ENCODE assay signal across 16 mouse cellular contexts in genomic region chr10:120610076-120610475, GRCm38 (mm10).
DNase-seq lines count a peak whose midpoint lies in the region; ATAC-seq and TF ChIP-seq lines count a peak whose summit lies in the region.
"Had no signal": no experiment of that assay in that cellular context is flagged by ENCODE, and none has a peak within 500 bp of the region (broad histone marks: within the 10 kb centered on the region; RNA-seq: fewer than 3 reads in every experiment).

No protein-coding gene starts in this region.

- TF ChIP-seq EP300 in MEL (IDR thresholded peaks at IDR 0.05; ENCODE audit: low read depth in 1 of 2, low read length in 2 of 2), result no peak
- no peak for TF ChIP-seq EP300 in stomach, postnatal 0 days (optimal IDR thresholded peaks at IDR 0.05)

- H3K27me3 ChIP-seq in MEL (ENCODE audit: control insufficient read depth in 1 of 2, insufficient read depth in 2 of 2, low read length in 2 of 2), result 0 out of 4 replicates have a peak, but pooled peaks cover 0 to 3% of the 10 kb centered on the region in 2 experiments
- H3K27me3 ChIP-seq in stomach, postnatal 0 days (ENCODE audit: control insufficient read depth, insufficient read depth, low read length), result no peaks in the 10 kb centered on the region
- H3K27me3 ChIP-seq: forebrain, embryonic 13.5 days; heart, embryonic 13.5 days; midbrain, embryonic 13.5 days; neural tube, embryonic 12.5 days had no signal

- 51% methylated on average over 10 of the region's 10 CpGs for WGBS in stomach, postnatal 0 days

- no peak overlapping the region for H3K9ac ChIP-seq in MEL (ENCODE audit: control insufficient read depth, low read depth, low read length, poor library complexity, severe bottlenecking)
- no peak overlapping the region for H3K9ac ChIP-seq in stomach, postnatal 0 days (ENCODE audit: low read length)
- H3K9ac ChIP-seq: forebrain, embryonic 13.5 days; heart, embryonic 13.5 days; hindbrain, embryonic 13.5 days; liver, postnatal 0 days; midbrain, embryonic 13.5 days; neural tube, embryonic 12.5 days had no signal

- TF ChIP-seq RAD21 in MEL (IDR thresholded peaks at IDR 0.05; ENCODE audit: low read depth, low read length), result no peak

- peak; percentile 5 for DNase-seq in layer of hippocampus, adult 11-12 months (ENCODE audit: low spot score)
- no peak for DNase-seq in layer of hippocampus, postnatal 14 days (ENCODE audit: low spot score in 2 of 2)
- DNase-seq in MEL (ENCODE audit: low read depth, low spot score), result peak; percentile 14
- DNase-seq in left cerebral cortex, adult 18-20 months (ENCODE audit: low spot score in 2 of 2), result peak; percentile 15 to 22
- DNase-seq in right cerebral cortex, postnatal 25 days, result peak; percentile 49
- no peak for DNase-seq in stomach, postnatal 0 days (ENCODE audit: low spot score)
- no peak for DNase-seq in urinary bladder, postnatal 10 days (ENCODE audit: low spot score)
- DNase-seq: kidney, adult 2 months; liver, postnatal 0 days had no signal

- no peak overlapping the region for H3K27ac ChIP-seq in MEL (ENCODE audit: control insufficient read depth, low read depth, low read length)
- H3K27ac ChIP-seq in stomach, postnatal 0 days (replicated peaks), result no peak overlapping the region
- H3K27ac ChIP-seq: forebrain, embryonic 13.5 days; heart, embryonic 13.5 days; hindbrain, embryonic 13.5 days; macrophage; midbrain, embryonic 13.5 days; neural tube, embryonic 12.5 days had no signal

- no peaks in the 10 kb centered on the region for H3K79me2 ChIP-seq in MEL (ENCODE audit: control insufficient read depth, insufficient read depth, low read length, poor library complexity)

- H3K4me1 ChIP-seq in MEL (ENCODE audit: control insufficient read depth in 1 of 2, insufficient read depth in 2 of 2, low read length in 2 of 2), result no peaks in the 10 kb centered on the region; a peak in 1 of 4 replicates
- H3K4me1 ChIP-seq in stomach, postnatal 0 days (replicated peaks; ENCODE audit: control insufficient read depth, insufficient read depth), result no peaks in the 10 kb centered on the region
- H3K4me1 ChIP-seq: forebrain, embryonic 13.5 days; heart, embryonic 13.5 days; hindbrain, embryonic 13.5 days; midbrain, embryonic 13.5 days; neural tube, embryonic 12.5 days had no signal

- H3K36me3 ChIP-seq in MEL (ENCODE audit: control insufficient read depth in 1 of 2, insufficient read depth in 2 of 2, low read length in 2 of 2), result no peaks in the 10 kb centered on the region
- no peaks in the 10 kb centered on the region for H3K36me3 ChIP-seq in stomach, postnatal 0 days (ENCODE audit: control insufficient read depth, insufficient read depth, low read length)
- H3K36me3 ChIP-seq: heart, embryonic 13.5 days; hindbrain, embryonic 13.5 days; midbrain, embryonic 13.5 days; neural tube, embryonic 12.5 days had no signal

- no peaks in the 10 kb centered on the region for H3K9me3 ChIP-seq in MEL (replicated peaks; ENCODE audit: insufficient read depth, low read length)
- no peaks in the 10 kb centered on the region for H3K9me3 ChIP-seq in stomach, postnatal 0 days (ENCODE audit: control insufficient read depth, low read length)
- H3K9me3 ChIP-seq: forebrain, embryonic 13.5 days; heart, embryonic 13.5 days; hindbrain, embryonic 13.5 days; midbrain, embryonic 13.5 days; neural tube, embryonic 12.5 days had no signal

- no peak overlapping the region for H3K4me3 ChIP-seq in MEL (ENCODE audit: control insufficient read depth in 1 of 2, insufficient read depth in 1 of 2, low read depth in 2 of 2, low read length in 2 of 2)
- H3K4me3 ChIP-seq in stomach, postnatal 0 days (ENCODE audit: low read depth, low read length), result no peak overlapping the region
- H3K4me3 ChIP-seq: forebrain, embryonic 13.5 days; heart, embryonic 13.5 days; hindbrain, embryonic 13.5 days; midbrain, embryonic 13.5 days; neural tube, embryonic 12.5 days had no signal

- no peak for TF ChIP-seq CTCF in MEL (IDR thresholded peaks at IDR 0.05 in 2 of 3, conservative IDR thresholded peaks at IDR 0.05 in 1 of 3; ENCODE audit: control insufficient read depth in 1 of 3, insufficient read depth in 1 of 3, low read depth in 2 of 3, low read length in 3 of 3, poor library complexity in 1 of 3, severe bottlenecking in 1 of 3)
- TF ChIP-seq CTCF in stomach, postnatal 0 days (IDR thresholded peaks at IDR 0.05; ENCODE audit: low read depth), result no peak

- ATAC-seq in stomach, postnatal 0 days (ENCODE audit: low FRiP score, low TSS enrichment), result no peak
- ATAC-seq: activated CD4-positive, CD25-positive, alpha-beta regulatory T cell, adult 4 months; forebrain, embryonic 13.5 days; liver, postnatal 0 days; midbrain, embryonic 13.5 days had no signal

- no peak for TF ChIP-seq POLR2A in MEL (IDR thresholded peaks at IDR 0.05; ENCODE audit: control insufficient read depth in 1 of 2, insufficient read depth in 1 of 2, low read depth in 1 of 2, low read length in 2 of 2, poor library complexity in 1 of 2)

- H3K4me2 ChIP-seq in stomach, postnatal 0 days (replicated peaks; ENCODE audit: low read depth), result no peak overlapping the region
- H3K4me2 ChIP-seq: forebrain, embryonic 13.5 days; heart, embryonic 13.5 days; hindbrain, embryonic 13.5 days; midbrain, embryonic 13.5 days; neural tube, embryonic 12.5 days had no signal

TF ChIP-seq in MEL, 35 proteins besides CTCF, POLR2A, EP300 and RAD21:
- TF ChIP-seq GABPA (IDR thresholded peaks at IDR 0.05; ENCODE audit: low read depth, low read length) (no peak), MXI1 (IDR thresholded peaks at IDR 0.05; ENCODE audit: low read depth, low read length) (no peak), ZKSCAN1 (IDR thresholded peaks at IDR 0.05; ENCODE audit: low read depth, low read length) (no peak), NELFE (IDR thresholded peaks at IDR 0.05; ENCODE audit: low read depth, low read length) (no peak), ETS1 (IDR thresholded peaks at IDR 0.05; ENCODE audit: low read depth, low read length) (no peak), E2F4 (IDR thresholded peaks at IDR 0.05; ENCODE audit: borderline replicate concordance, low read depth, low read length) (no peak), POLR2AphosphoS5 (IDR thresholded peaks at IDR 0.05; ENCODE audit: borderline replicate concordance, low read depth, low read length) (no peak), ELF1 (IDR thresholded peaks at IDR 0.05; ENCODE audit: low read depth, low read length) (no peak), BHLHE40 (IDR thresholded peaks at IDR 0.05; ENCODE audit: borderline replicate concordance, low read depth, low read length) (no peak), MAX (IDR thresholded peaks at IDR 0.05; ENCODE audit: low read length) (no peak), MAZ (IDR thresholded peaks at IDR 0.05; ENCODE audit: low read depth, low read length) (no peak)

Comparison
In these comparisons a context has a peak if more than half of its experiments do, and no peak if none do; other contexts are left out.
1. DNase-seq: peak in layer of hippocampus, adult 11-12 months (single experiment), MEL (single experiment), left cerebral cortex, adult 18-20 months (2 of 2) and right cerebral cortex, postnatal 25 days (single experiment); none in layer of hippocampus, postnatal 14 days (0 of 2), stomach, postnatal 0 days (single experiment) and urinary bladder, postnatal 10 days (single experiment).